Mouse (Mus musculus): ENCODE measurements around the gene Leng9. TPM values are rescaled to one million over a fixed set of nuclear protein-coding genes. Genes with fewer than 3 reads are reported as not detected.

The Leng9 gene
- polyA plus RNA-seq, 1 experiment from 2014 or later: 4.3 TPM

- no peak overlapping the region for H3K4me2 ChIP-seq (ENCODE audit: low read depth, low read length)
- H3K4me1 ChIP-seq (ENCODE audit: control insufficient read depth, insufficient read depth, low read length): peaks cover 14% of the 10 kb centered on the region; the same call in 1 of the 2 replicates
- H3K4me3 ChIP-seq (ENCODE audit: low read depth, low read length): no peak overlapping the region
- peak; percentile 53 for DNase-seq (ENCODE audit: low spot score)
- WGBS: 22% methylated on average over 1 of the region's 1 CpGs
- no peaks in the 10 kb centered on the region for H3K36me3 ChIP-seq (ENCODE audit: control insufficient read depth, insufficient read depth, low read length)
- no peak overlapping the region for H3K9ac ChIP-seq (ENCODE audit: low read depth, low read length)
- ATAC-seq (ENCODE audit: low read depth): peak; percentile 51
- H3K27me3 ChIP-seq (replicated peaks; ENCODE audit: control insufficient read depth, insufficient read depth, low read length): peaks cover 17% of the 10 kb centered on the region
- H3K9me3 ChIP-seq (ENCODE audit: control insufficient read depth, low read length): no peaks in the 10 kb centered on the region
- peak overlapping the region; percentile 0; the same call in 1 of the 2 replicates for H3K27ac ChIP-seq (replicated peaks; ENCODE audit: low read depth, low read length)
Observed at GRCm38 (mm10) chr7:4123732-4124131, 26.4 kb downstream of the Leng9 start.

- Histone ChIP-seq H3K9ac (ENCODE audit: low read depth, low read length) (no peak overlapping the region), H3K4me3 (ENCODE audit: low read depth, low read length) (no peak overlapping the region), H3K36me3 (ENCODE audit: control insufficient read depth, insufficient read depth, low read length) (no peaks in the 10 kb centered on the region), H3K27ac (replicated peaks; ENCODE audit: low read depth, low read length) (no peak overlapping the region), H3K4me2 (ENCODE audit: low read depth, low read length) (no peak overlapping the region), H3K9me3 (ENCODE audit: control insufficient read depth, low read length) (no peaks in the 10 kb centered on the region), H3K4me1 (ENCODE audit: control insufficient read depth, insufficient read depth, low read length) (peaks cover 14% of the 10 kb centered on the region; the same call in 1 of the 2 replicates), H3K27me3 (replicated peaks; ENCODE audit: control insufficient read depth, insufficient read depth, low read length) (peaks cover 19% of the 10 kb centered on the region)
- ATAC-seq (ENCODE audit: low read depth): no peak
- 81% methylated on average over 10 of the region's 10 CpGs for WGBS
- DNase-seq (ENCODE audit: low spot score): no peak
Observed at GRCm38 (mm10) chr7:4122783-4123182, 27.4 kb downstream of the Leng9 start.

- Histone ChIP-seq H3K4me3 (ENCODE audit: low read depth, low read length) (no peak overlapping the region), H3K27ac (replicated peaks; ENCODE audit: low read depth, low read length) (no peak overlapping the region), H3K27me3 (replicated peaks; ENCODE audit: control insufficient read depth, insufficient read depth, low read length) (peaks cover 19% of the 10 kb centered on the region), H3K9me3 (ENCODE audit: control insufficient read depth, low read length) (no peaks in the 10 kb centered on the region), H3K4me1 (ENCODE audit: control insufficient read depth, insufficient read depth, low read length) (peaks cover 14% of the 10 kb centered on the region; the same call in 1 of the 2 replicates), H3K36me3 (ENCODE audit: control insufficient read depth, insufficient read depth, low read length) (no peaks in the 10 kb centered on the region), H3K4me2 (ENCODE audit: low read depth, low read length) (no peak overlapping the region), H3K9ac (ENCODE audit: low read depth, low read length) (no peak overlapping the region)
- 43% methylated on average over 11 of the region's 11 CpGs for WGBS
- DNase-seq (ENCODE audit: low spot score) (no peak), ATAC-seq (ENCODE audit: low read depth) (no peak)
Observed at GRCm38 (mm10) chr7:4122076-4122768, 28.0 kb downstream of the Leng9 start.

- H3K27ac ChIP-seq (replicated peaks; ENCODE audit: low read depth, low read length): no peak overlapping the region; the same call in 1 of the 2 replicates
- WGBS: 13% methylated on average over 10 of the region's 19 CpGs
- ATAC-seq (ENCODE audit: low read depth) (no peak), DNase-seq (ENCODE audit: low spot score) (peak; percentile 12)
- peak overlapping the region; percentile 46 for H3K4me3 ChIP-seq (ENCODE audit: low read depth, low read length)
- H3K9ac ChIP-seq (ENCODE audit: low read depth, low read length): peak overlapping the region; percentile 66
- no peaks in the 10 kb centered on the region for H3K36me3 ChIP-seq (ENCODE audit: control insufficient read depth, insufficient read depth, low read length)
- no peaks in the 10 kb centered on the region for H3K9me3 ChIP-seq (ENCODE audit: control insufficient read depth, low read length)
- H3K4me2 ChIP-seq (ENCODE audit: low read depth, low read length): peak overlapping the region; percentile 75
- H3K4me1 ChIP-seq (ENCODE audit: control insufficient read depth, insufficient read depth, low read length): peaks cover 14% of the 10 kb centered on the region; the same call in 1 of the 2 replicates
- H3K27me3 ChIP-seq (replicated peaks; ENCODE audit: control insufficient read depth, insufficient read depth, low read length): peaks cover 19% of the 10 kb centered on the region
Observed at GRCm38 (mm10) chr7:4119976-4120921, 29.9 kb downstream of the Leng9 start.

GRCm38 (mm10) chr7:4119344-4119902 lies 30.8 kb downstream of the Leng9 start, which contains the start of gene Ttyh1:
TSS of gene Ttyh1 (plus strand) at chr7:4119408.
- H3K36me3 ChIP-seq (ENCODE audit: control insufficient read depth, insufficient read depth, low read length): no peaks in the 10 kb centered on the region
- H3K4me3 ChIP-seq (ENCODE audit: low read depth, low read length): peak within 1 kb of the TSS; percentile 46
- H3K27ac ChIP-seq (replicated peaks; ENCODE audit: low read depth, low read length): no peak within 1 kb of the TSS
- ATAC-seq (ENCODE audit: low read depth) (no peak), DNase-seq (ENCODE audit: low spot score) (no peak)
- H3K4me2 ChIP-seq (ENCODE audit: low read depth, low read length): peak within 1 kb of the TSS; percentile 75
- H3K9me3 ChIP-seq (ENCODE audit: control insufficient read depth, low read length): no peaks in the 10 kb centered on the region
- WGBS: 0% methylated on average over 18 of the region's 37 CpGs
- H3K9ac ChIP-seq (ENCODE audit: low read depth, low read length): peak within 1 kb of the TSS; percentile 66
- H3K27me3 ChIP-seq (replicated peaks; ENCODE audit: control insufficient read depth, insufficient read depth, low read length): peaks cover 19% of the 10 kb centered on the region
- H3K4me1 ChIP-seq (ENCODE audit: control insufficient read depth, insufficient read depth, low read length): peaks cover 12% of the 10 kb centered on the region; the same call in 1 of the 2 replicates

GRCm38 (mm10) chr7:4117050-4117814 lies 32.9 kb downstream of the Leng9 start:
- Histone ChIP-seq H3K27ac (replicated peaks; ENCODE audit: low read depth, low read length) (no peak overlapping the region), H3K4me2 (ENCODE audit: low read depth, low read length) (no peak overlapping the region), H3K9ac (ENCODE audit: low read depth, low read length) (no peak overlapping the region), H3K9me3 (ENCODE audit: control insufficient read depth, low read length) (no peaks in the 10 kb centered on the region), H3K4me1 (ENCODE audit: control insufficient read depth, insufficient read depth, low read length) (0 out of 2 replicates have a peak, but pooled peaks cover 7% of the 10 kb centered on the region), H3K36me3 (ENCODE audit: control insufficient read depth, insufficient read depth, low read length) (no peaks in the 10 kb centered on the region), H3K27me3 (replicated peaks; ENCODE audit: control insufficient read depth, insufficient read depth, low read length) (peaks cover 19% of the 10 kb centered on the region), H3K4me3 (ENCODE audit: low read depth, low read length) (no peak overlapping the region)
- ATAC-seq (ENCODE audit: low read depth): no peak
- no peak for DNase-seq (ENCODE audit: low spot score)
- 57% methylated on average over 8 of the region's 8 CpGs for WGBS

- no peak for ATAC-seq (ENCODE audit: low read depth)
- Histone ChIP-seq H3K27me3 (replicated peaks; ENCODE audit: control insufficient read depth, insufficient read depth, low read length) (no peaks in the 10 kb centered on the region), H3K4me1 (ENCODE audit: control insufficient read depth, insufficient read depth, low read length) (no peaks in the 10 kb centered on the region), H3K36me3 (ENCODE audit: control insufficient read depth, insufficient read depth, low read length) (no peaks in the 10 kb centered on the region), H3K9ac (ENCODE audit: low read depth, low read length) (no peak overlapping the region), H3K27ac (replicated peaks; ENCODE audit: low read depth, low read length) (no peak overlapping the region), H3K4me2 (ENCODE audit: low read depth, low read length) (no peak overlapping the region), H3K4me3 (ENCODE audit: low read depth, low read length) (no peak overlapping the region), H3K9me3 (ENCODE audit: control insufficient read depth, low read length) (no peaks in the 10 kb centered on the region)
- no peak for DNase-seq (ENCODE audit: low spot score)
- WGBS: 59% methylated on average over 3 of the region's 3 CpGs
Observed at GRCm38 (mm10) chr7:4111766-4112165, 38.4 kb downstream of the Leng9 start.

GRCm38 (mm10) chr7:4103411-4103810 lies 46.8 kb downstream of the Leng9 start:
- no peak overlapping the region for H3K4me3 ChIP-seq (ENCODE audit: low read depth, low read length)
- H3K27ac ChIP-seq (replicated peaks; ENCODE audit: low read depth, low read length): no peak overlapping the region
- no peaks in the 10 kb centered on the region for H3K27me3 ChIP-seq (replicated peaks; ENCODE audit: control insufficient read depth, insufficient read depth, low read length)
- 14% methylated on average over 4 of the region's 4 CpGs for WGBS
- no peak overlapping the region for H3K4me2 ChIP-seq (ENCODE audit: low read depth, low read length)
- no peaks in the 10 kb centered on the region for H3K9me3 ChIP-seq (ENCODE audit: control insufficient read depth, low read length)
- no peak overlapping the region for H3K9ac ChIP-seq (ENCODE audit: low read depth, low read length)
- no peaks in the 10 kb centered on the region for H3K36me3 ChIP-seq (ENCODE audit: control insufficient read depth, insufficient read depth, low read length)
- no peaks in the 10 kb centered on the region for H3K4me1 ChIP-seq (ENCODE audit: control insufficient read depth, insufficient read depth, low read length)
- peak; percentile 47 for DNase-seq (ENCODE audit: low spot score)
- ATAC-seq (ENCODE audit: low read depth): no peak
